Mouse (Mus musculus) 3134 (cell line): ENCODE measurements around the gene Prkd2.

Source experiments
- DNase-seq: peaks from one replicate; pipeline ENCODE4 v3.0.0-alpha.2; 2011; ENCODE audit warnings: low spot score; ENCODE audit not compliant: insufficient read length; ENCODE audit errors: extremely low read depth

Prkd2 gene

DNA sequence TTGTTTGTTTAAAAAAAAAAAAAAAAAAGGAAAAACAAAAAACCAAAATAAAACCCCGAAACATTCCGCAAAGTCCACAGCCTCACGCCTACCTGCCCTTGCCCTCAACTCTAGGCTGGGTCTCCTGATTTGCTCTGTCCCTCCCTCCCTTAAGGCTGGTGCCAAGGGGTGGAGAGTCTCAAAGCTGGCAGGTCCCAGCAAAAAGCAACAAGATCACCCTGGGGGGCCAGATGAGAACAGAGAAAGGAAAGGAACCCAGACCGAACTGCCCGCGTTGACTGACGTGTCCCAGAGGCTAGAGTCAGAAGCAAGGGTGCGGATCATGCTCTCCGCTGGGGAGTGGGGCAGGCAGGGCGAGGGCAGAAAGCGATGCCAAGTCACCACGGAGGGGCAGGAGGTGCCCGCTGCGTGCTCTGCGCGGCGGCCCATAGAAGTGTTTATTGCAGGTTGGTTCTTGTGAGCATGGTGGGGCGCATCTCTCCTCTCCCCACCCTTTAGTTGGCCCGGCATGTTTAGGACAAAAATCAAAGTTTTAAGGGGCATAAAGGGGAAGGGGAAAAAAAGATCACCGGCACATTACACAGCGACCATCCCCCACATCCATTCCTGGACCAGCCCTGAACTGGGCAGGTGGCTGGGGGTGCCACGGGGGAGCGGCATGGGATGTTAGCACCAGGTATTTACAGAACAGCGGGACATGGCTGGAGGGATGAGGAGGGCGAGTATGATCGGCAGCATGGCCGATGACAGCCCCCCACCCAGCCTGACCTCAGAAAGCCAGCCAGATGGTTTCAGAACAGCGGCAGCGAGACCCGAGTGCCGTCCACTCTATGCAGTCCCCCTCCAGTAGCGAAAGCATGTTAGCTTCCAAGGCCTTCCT is 73.0 kb downstream of the Prkd2 start:
- no peak for DNase-seq

DNA sequence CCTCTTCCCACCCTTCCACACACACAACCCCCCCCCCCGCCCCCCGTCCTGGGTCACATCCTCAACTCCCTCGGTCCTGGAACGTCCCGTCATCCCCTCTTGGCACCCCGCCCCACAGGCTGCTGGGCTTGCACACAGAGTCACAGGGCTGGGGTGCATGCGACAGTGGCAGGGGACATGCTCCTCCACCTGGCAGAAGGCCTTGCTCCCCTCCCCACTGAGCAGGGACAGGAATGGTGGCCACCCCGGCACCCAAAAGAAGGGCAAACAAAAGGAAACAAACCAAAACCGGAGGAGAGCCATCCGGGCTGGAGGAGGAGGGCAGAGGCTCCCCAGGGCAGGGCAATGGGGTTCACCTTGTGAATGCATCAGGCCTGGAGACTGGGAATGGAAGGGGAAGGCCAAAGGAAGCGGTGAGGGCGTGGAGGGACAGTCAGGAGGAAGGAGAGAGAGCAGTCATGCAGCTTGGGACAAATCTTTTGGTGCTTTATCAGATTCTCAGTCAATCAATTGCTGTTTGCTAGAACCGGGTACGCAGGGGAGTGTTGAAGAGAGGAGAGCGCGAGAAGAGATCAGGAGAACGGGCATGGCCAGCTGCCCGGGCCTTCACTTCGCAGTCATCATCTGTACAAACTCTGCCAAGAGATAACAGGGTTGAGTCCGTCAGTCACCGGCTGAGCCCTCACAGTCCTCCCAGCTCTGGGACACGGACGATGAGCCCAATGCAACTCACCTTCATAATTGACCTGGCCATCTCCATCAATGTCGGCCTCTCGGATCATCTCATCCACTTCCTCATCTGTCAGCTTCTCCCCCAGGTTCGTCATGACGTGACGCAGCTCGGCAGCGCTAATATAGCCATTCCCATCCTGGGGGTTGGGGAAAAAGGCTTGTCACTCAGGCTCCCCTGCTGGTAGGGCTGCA is 73.9 kb downstream of the Prkd2 start:
- no peak for DNase-seq

DNA sequence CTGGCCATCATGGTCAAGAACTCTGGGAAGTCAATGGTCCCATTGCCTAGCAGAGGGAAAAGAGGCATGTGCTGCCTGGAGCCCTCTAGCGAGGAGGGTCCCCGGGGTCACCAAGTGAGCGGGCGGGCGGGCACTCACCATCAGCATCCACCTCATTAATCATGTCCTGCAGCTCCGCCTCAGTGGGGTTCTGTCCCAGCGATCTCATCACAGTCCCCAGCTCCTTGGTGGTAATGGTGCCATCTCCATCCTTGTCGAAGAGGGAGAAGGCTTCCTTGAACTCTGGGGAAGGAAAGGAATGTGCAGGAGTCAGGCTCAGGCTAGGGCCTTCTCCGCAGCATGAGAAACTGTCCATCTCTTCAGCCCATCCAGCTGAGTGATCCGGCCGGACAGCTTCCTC is 74.7 kb downstream of the Prkd2 start:
- DNase-seq, result no peak

DNA sequence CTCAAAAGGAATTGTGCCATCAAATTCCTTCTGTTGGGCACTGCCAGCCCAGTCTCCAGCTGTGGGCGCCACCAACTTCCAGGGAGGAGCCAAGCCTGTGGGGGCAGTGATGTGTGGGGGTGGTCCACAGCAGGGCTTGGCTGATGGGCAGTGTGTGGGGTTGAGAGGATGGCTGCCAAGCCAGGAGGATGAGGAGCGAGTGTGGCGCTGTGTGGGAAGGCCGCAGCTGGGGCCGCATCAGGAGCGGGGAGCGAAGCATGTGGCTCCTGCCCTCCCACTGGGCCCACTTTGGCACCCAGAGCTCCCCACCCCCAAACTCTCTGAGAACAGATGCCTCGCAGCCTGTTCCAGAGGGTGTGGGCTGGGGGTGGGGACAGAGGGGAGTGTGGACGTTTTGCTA is 75.3 kb downstream of the Prkd2 start:
- DNase-seq, result no peak

DNA sequence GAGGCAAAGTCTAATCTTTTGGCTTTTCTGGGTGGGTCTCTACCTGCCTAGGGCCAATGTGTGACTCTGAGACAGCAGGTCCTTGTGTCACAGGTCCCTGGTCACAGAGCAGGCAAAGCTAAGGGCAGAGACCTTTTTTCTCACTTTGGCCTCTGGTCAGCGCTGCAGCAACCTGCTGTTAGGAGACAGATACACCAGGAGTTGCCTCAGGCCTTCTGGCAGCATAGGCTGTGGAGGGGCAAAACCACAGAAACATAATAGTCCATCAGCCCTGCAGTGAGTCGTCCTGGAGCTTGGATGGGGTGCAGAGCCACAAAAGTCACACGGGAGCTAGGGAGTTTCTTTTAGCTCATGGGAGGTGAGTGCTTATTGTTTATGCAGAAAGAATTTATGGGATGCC is 76.0 kb downstream of the Prkd2 start:
- DNase-seq, result no peak

DNA sequence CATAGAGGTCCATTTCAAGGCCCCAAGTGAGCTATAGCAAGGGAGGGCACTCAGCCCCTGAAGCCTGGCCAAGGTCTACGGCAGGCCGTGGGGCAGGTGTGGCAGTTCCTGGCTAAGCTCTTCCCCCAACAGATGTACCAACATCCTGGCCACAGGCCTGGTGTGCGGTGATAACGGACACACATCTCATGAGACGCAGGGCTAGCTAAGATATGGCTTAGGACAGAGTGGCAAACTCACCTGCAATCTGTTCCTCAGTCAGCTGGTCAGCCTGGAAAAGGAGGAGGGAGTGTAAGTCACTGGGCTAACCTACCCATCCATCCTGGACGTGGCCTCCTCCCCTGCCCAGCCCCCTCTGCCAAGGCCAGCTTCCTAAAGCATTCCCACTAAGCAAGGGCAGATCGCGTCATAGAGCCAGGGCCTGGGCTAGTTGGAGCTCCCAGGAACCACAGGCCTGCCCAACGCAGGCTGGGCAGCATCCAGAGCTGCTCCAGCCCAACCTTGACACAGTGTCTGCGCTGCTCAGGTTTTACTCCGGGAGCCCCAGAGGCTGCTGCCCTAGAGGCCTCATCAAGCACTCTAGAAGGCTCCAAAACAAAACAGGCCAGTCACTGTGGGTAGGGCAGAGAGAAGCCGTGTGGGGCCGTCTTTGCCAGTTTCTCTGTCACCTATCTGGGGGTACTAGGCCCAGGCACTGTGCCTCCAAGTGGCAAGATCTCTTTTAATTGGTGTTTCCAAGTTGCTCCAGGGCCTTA is 76.9 kb downstream of the Prkd2 start:
- no peak for DNase-seq
